Mouse (Mus musculus): ENCODE results near the gene Atp6v1b1. TPM values are rescaled to one million over a fixed set of nuclear protein-coding genes. Genes with fewer than 3 reads are reported as not detected.

Gene Atp6v1b1
- not detected for total RNA-seq (2023)

DNA sequence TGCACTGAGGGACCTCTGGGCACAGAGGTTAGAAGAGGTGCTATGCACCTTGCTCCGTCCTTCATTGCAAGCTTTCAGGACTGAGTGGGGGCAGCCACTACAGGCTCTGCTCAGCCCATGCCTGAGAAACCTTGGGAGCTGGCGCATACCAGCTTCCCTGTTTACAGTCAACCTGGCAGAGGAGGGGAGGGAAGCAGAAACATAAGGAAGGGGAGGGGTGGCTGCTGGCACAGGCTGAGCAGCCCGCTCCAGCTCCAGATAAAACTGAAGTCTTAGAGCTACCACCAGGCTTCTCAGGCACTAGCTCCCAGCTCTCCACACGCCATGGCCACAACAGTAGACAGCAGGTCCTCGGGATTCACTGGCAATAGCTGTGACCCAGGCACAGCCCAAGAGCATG lies at the start of gene Atp6v1b1:
Gene Atp6v1b1 (plus strand): TSS at position 230 of the 400 bp plus-strand sequence.

GRCm38 (mm10) chr6:83711067-83711675 lies 31.6 kb upstream of the Atp6v1b1 start, which contains the start of gene Vax2:
Vax2 (plus strand) TSS chr6:83711264.

GRCm38 (mm10) chr6:83762344-83762743 lies 19.6 kb downstream of the Atp6v1b1 start, which contains the start of gene Ankrd53:
Ankrd53 (plus strand) TSS chr6:83762644.

DNA sequence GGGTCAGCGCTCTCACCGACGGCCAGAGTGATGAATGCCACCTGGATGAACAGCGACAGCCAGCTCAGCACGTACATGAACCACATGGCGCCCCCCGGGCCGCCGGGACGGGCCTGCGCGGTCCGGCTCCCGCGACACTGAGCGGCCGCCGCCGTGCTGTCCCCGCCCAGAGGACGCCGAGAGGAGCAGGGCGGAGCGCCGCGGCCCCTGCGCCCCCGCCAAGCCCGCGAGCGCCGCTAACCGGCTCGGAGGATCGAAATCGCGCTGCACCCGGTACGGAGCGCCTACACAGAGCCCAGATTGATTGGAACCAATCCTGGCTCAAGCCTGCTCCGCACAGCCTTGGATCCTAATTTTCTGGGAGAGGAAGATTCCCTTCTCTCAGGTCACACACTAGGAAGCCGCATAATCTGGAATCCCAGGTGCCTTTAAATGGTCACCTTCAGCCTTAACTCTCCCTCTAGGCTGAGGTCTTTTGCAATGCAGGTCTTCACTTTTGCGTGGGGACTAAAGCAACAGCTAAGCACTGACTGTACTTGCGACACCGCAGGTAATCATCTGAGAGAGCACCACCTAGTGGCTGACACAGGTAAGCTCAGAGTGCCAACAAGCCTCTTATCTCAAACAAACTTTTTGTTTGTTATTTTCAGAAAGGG lies 33.0 kb downstream of the Atp6v1b1 start, which contains the start of gene Tex261:
Gene Tex261 (minus strand): TSS at position 176 of the 656 bp plus-strand sequence.

DNA sequence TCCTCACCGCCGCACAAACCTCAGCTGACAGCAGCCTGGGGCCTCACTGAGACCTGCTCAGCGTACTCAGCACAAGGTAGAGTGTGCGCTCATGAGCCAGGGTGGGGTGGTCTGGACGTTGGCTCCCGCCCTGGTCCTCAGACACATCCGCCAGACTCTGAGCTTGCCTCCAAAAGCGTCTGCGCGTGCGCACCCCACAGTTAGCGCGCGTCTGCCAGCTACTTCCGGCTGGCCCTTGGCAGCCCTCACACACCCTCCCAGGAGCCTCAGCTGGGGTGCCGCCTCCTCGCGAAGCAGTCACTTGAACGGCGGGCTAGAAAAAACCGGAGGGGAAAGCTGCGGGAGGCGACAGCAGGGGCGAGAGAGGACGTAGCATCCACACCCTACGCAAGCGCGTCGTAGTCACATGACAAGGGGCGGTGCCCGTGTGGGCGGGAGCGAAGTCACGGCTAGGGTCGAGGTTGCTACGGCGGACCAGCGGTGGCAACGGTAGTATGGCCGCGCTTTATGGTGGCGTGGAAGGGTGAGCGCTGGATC lies 52.0 kb downstream of the Atp6v1b1 start, which contains the start of gene Nagk:
Gene Nagk (plus strand): TSS at position 223 of the 537 bp plus-strand sequence.

Other genes starting within 250 kb of the Atp6v1b1 start
- 10 to 100 TPM; 15.9 to 20.9 TPM for gene Dguok, start 236.0 kb upstream of the Atp6v1b1 start, total RNA-seq (2023)
- not detected for gene Actg2, start 206.7 kb upstream of the Atp6v1b1 start, total RNA-seq (2023)
- gene Stambp, start 170.3 kb upstream of the Atp6v1b1 start, total RNA-seq (2023) = 10 to 100 TPM; 20.1 to 23.1 TPM
- not detected for gene Clec4f, start 86.8 kb upstream of the Atp6v1b1 start, total RNA-seq (2023)
- not detected for gene Cd207, start 65.1 kb upstream of the Atp6v1b1 start, total RNA-seq (2023)
- gene Vax2, start 31.7 kb upstream of the Atp6v1b1 start, total RNA-seq (2023) = not detected
- gene Ankrd53, start 19.7 kb downstream of the Atp6v1b1 start, total RNA-seq (2023) = not detected
- 10 to 100 TPM; 34.4 to 55.5 TPM for gene Tex261, start 32.8 kb downstream of the Atp6v1b1 start, total RNA-seq (2023)
- 10 to 100 TPM; 16.5 to 20.9 TPM for gene Nagk, start 52.0 kb downstream of the Atp6v1b1 start, total RNA-seq (2023)
- 1 to 10 TPM; 5.2 to 5.4 TPM for gene Paip2b, start 88.8 kb downstream of the Atp6v1b1 start, total RNA-seq (2023)
- gene Zfp638, start 124.1 kb downstream of the Atp6v1b1 start, total RNA-seq (2023) = 10 to 100 TPM; 84.6 to 88.7 TPM

Data from neutrophil, adult 59 days (primary cell).